Mouse (Mus musculus) MEL (cell line): ENCODE measurements around the gene Med27.

ENCODE experiments used
- CTCF ChIP-seq, 3 experiments: IDR thresholded peaks in 2 of 3; conservative IDR thresholded peaks in 1 of 3; 2 replicates each; pipeline ENCODE4 v1.5.1; 2011 to 2012; ENCODE audit warnings: low read length in 3 of 3, low read depth in 2 of 3, mild to moderate bottlenecking in 2 of 3, improper control_type of control experiment in 1 of 3, inconsistent platforms in 1 of 3, mixed read lengths in 1 of 3, moderate library complexity in 1 of 3; ENCODE audit not compliant: control insufficient read depth in 1 of 3, insufficient read depth in 1 of 3, poor library complexity in 1 of 3, severe bottlenecking in 1 of 3
- E2F4 ChIP-seq: IDR thresholded peaks from 2 replicates; pipeline ENCODE4 v1.6.1; 2011; ENCODE audit warnings: low read depth, low read length, improper control_type of control experiment, borderline replicate concordance
- EP300 ChIP-seq, 2 experiments: IDR thresholded peaks; 2 replicates each; pipeline ENCODE4 v1.6.1; 2011; ENCODE audit warnings: improper control_type of control experiment in 2 of 2, low read length in 2 of 2, low read depth in 1 of 2, mild to moderate bottlenecking in 1 of 2
- POLR2AphosphoS2 ChIP-seq: IDR thresholded peaks from 2 replicates; pipeline ENCODE4 v1.6.1; 2011; ENCODE audit warnings: low read length, improper control_type of control experiment
- RAD21 ChIP-seq: IDR thresholded peaks from 2 replicates; pipeline ENCODE4 v1.6.1; 2011; ENCODE audit warnings: mild to moderate bottlenecking, low read depth, low read length, improper control_type of control experiment

- TF ChIP-seq CTCF (IDR thresholded peaks at IDR 0.05 in 2 of 3, conservative IDR thresholded peaks at IDR 0.05 in 1 of 3; ENCODE audit: control insufficient read depth in 1 of 3, insufficient read depth in 1 of 3, low read depth in 2 of 3, low read length in 3 of 3, poor library complexity in 1 of 3, severe bottlenecking in 1 of 3) (no peak), POLR2AphosphoS2 (no peak), EP300 (IDR thresholded peaks at IDR 0.05; ENCODE audit: low read depth in 1 of 2, low read length in 2 of 2) (no peak), RAD21 (no peak), E2F4 (no peak)
Observed at GRCm38 (mm10) chr2:29410884-29411283, 64.3 kb downstream of the Med27 start.
